Mouse (Mus musculus): Measurements from ENCODE around the gene Focad. TPM values are rescaled to one million over a fixed set of nuclear protein-coding genes. Genes with fewer than 3 reads are reported as not detected.

The Focad gene
- polyA plus RNA-seq, 1 experiment: 14.6 TPM

GRCm38 (mm10) chr4:88344468-88344867 lies 250.0 kb downstream of the Focad start:
- Histone ChIP-seq H3K27ac (ENCODE audit: control insufficient read depth, insufficient read depth, low read length) (no peak overlapping the region), H3K27me3 (ENCODE audit: control insufficient read depth, insufficient read depth, low read length) (no peaks in the 10 kb centered on the region), H3K4me3 (ENCODE audit: control insufficient read depth, insufficient read depth, low read length) (no peak overlapping the region), H3K4me1 (replicated peaks; ENCODE audit: control insufficient read depth, insufficient read depth, low read length) (no peaks in the 10 kb centered on the region), H3K36me3 (ENCODE audit: control insufficient read depth, insufficient read depth, low read length) (no peaks in the 10 kb centered on the region)
- DNase-seq: no peak
- TF ChIP-seq CTCF (IDR thresholded peaks at IDR 0.05; ENCODE audit: borderline replicate concordance, control insufficient read depth, extremely low read depth, insufficient read depth, low read length, poor library complexity) (no peak), POLR2A (IDR thresholded peaks at IDR 0.05; ENCODE audit: control insufficient read depth, extremely low read depth, insufficient read depth, low read length, poor library complexity) (no peak)
- 95% methylated on average over 11 of the region's 11 CpGs for WGBS

GRCm38 (mm10) chr4:88345065-88345464 lies 250.6 kb downstream of the Focad start:
- Histone ChIP-seq H3K36me3 (ENCODE audit: control insufficient read depth, insufficient read depth, low read length) (no peaks in the 10 kb centered on the region), H3K4me3 (ENCODE audit: control insufficient read depth, insufficient read depth, low read length) (no peak overlapping the region), H3K4me1 (replicated peaks; ENCODE audit: control insufficient read depth, insufficient read depth, low read length) (no peaks in the 10 kb centered on the region), H3K27ac (ENCODE audit: control insufficient read depth, insufficient read depth, low read length) (no peak overlapping the region), H3K27me3 (ENCODE audit: control insufficient read depth, insufficient read depth, low read length) (no peaks in the 10 kb centered on the region)
- 92% methylated on average over 4 of the region's 4 CpGs for WGBS
- DNase-seq: no peak
- TF ChIP-seq CTCF (IDR thresholded peaks at IDR 0.05; ENCODE audit: borderline replicate concordance, control insufficient read depth, extremely low read depth, insufficient read depth, low read length, poor library complexity): no peak
- no peak for TF ChIP-seq POLR2A (IDR thresholded peaks at IDR 0.05; ENCODE audit: control insufficient read depth, extremely low read depth, insufficient read depth, low read length, poor library complexity)

- Histone ChIP-seq H3K36me3 (ENCODE audit: control insufficient read depth, insufficient read depth, low read length) (no peaks in the 10 kb centered on the region), H3K4me1 (replicated peaks; ENCODE audit: control insufficient read depth, insufficient read depth, low read length) (no peaks in the 10 kb centered on the region), H3K4me3 (ENCODE audit: control insufficient read depth, insufficient read depth, low read length) (no peak overlapping the region), H3K27me3 (ENCODE audit: control insufficient read depth, insufficient read depth, low read length) (no peaks in the 10 kb centered on the region), H3K27ac (ENCODE audit: control insufficient read depth, insufficient read depth, low read length) (no peak overlapping the region)
- 96% methylated on average over 8 of the region's 8 CpGs for WGBS
- no peak for TF ChIP-seq CTCF (IDR thresholded peaks at IDR 0.05; ENCODE audit: borderline replicate concordance, control insufficient read depth, extremely low read depth, insufficient read depth, low read length, poor library complexity)
- TF ChIP-seq POLR2A (IDR thresholded peaks at IDR 0.05; ENCODE audit: control insufficient read depth, extremely low read depth, insufficient read depth, low read length, poor library complexity): no peak
- DNase-seq: no peak
These were observed 251.5 kb downstream of the Focad start for GRCm38 (mm10) chr4:88345938-88346337.

GRCm38 (mm10) chr4:88350910-88351309 lies 256.5 kb downstream of the Focad start:
- TF ChIP-seq POLR2A (IDR thresholded peaks at IDR 0.05; ENCODE audit: control insufficient read depth, extremely low read depth, insufficient read depth, low read length, poor library complexity): no peak
- no peak for TF ChIP-seq CTCF (IDR thresholded peaks at IDR 0.05; ENCODE audit: borderline replicate concordance, control insufficient read depth, extremely low read depth, insufficient read depth, low read length, poor library complexity)
- Histone ChIP-seq H3K27ac (ENCODE audit: control insufficient read depth, insufficient read depth, low read length) (no peak overlapping the region), H3K4me1 (replicated peaks; ENCODE audit: control insufficient read depth, insufficient read depth, low read length) (no peaks in the 10 kb centered on the region), H3K27me3 (ENCODE audit: control insufficient read depth, insufficient read depth, low read length) (no peaks in the 10 kb centered on the region), H3K4me3 (ENCODE audit: control insufficient read depth, insufficient read depth, low read length) (no peak overlapping the region), H3K36me3 (ENCODE audit: control insufficient read depth, insufficient read depth, low read length) (no peaks in the 10 kb centered on the region)
- peak; percentile 57 for DNase-seq
- 9% methylated on average over 4 of the region's 4 CpGs for WGBS

- WGBS: 65% methylated on average over 2 of the region's 2 CpGs
- peak; percentile 34 for DNase-seq
- Histone ChIP-seq H3K4me1 (replicated peaks; ENCODE audit: control insufficient read depth, insufficient read depth, low read length) (no peaks in the 10 kb centered on the region), H3K27ac (ENCODE audit: control insufficient read depth, insufficient read depth, low read length) (no peak overlapping the region), H3K4me3 (ENCODE audit: control insufficient read depth, insufficient read depth, low read length) (no peak overlapping the region), H3K36me3 (ENCODE audit: control insufficient read depth, insufficient read depth, low read length) (no peaks in the 10 kb centered on the region), H3K27me3 (ENCODE audit: control insufficient read depth, insufficient read depth, low read length) (no peaks in the 10 kb centered on the region)
- TF ChIP-seq POLR2A (IDR thresholded peaks at IDR 0.05; ENCODE audit: control insufficient read depth, extremely low read depth, insufficient read depth, low read length, poor library complexity) (no peak), CTCF (IDR thresholded peaks at IDR 0.05; ENCODE audit: borderline replicate concordance, control insufficient read depth, extremely low read depth, insufficient read depth, low read length, poor library complexity) (no peak)
These were observed 262.2 kb downstream of the Focad start for GRCm38 (mm10) chr4:88356652-88357051.

- WGBS: 94% methylated on average over 3 of the region's 3 CpGs
These were observed 263.0 kb downstream of the Focad start for GRCm38 (mm10) chr4:88357431-88357830.

GRCm38 (mm10) chr4:88369951-88370350 lies 275.5 kb downstream of the Focad start:
- no peaks in the 10 kb centered on the region for H3K36me3 ChIP-seq (ENCODE audit: control insufficient read depth, insufficient read depth, low read length)
- H3K27ac ChIP-seq (ENCODE audit: control insufficient read depth, insufficient read depth, low read length): no peak overlapping the region
- no peak for DNase-seq
- WGBS: 96% methylated on average over 6 of the region's 6 CpGs
- no peak for TF ChIP-seq POLR2A (IDR thresholded peaks at IDR 0.05; ENCODE audit: control insufficient read depth, extremely low read depth, insufficient read depth, low read length, poor library complexity)
- TF ChIP-seq CTCF (IDR thresholded peaks at IDR 0.05; ENCODE audit: borderline replicate concordance, control insufficient read depth, extremely low read depth, insufficient read depth, low read length, poor library complexity): no peak
- no peaks in the 10 kb centered on the region for H3K27me3 ChIP-seq (ENCODE audit: control insufficient read depth, insufficient read depth, low read length)
- no peaks in the 10 kb centered on the region for H3K4me1 ChIP-seq (replicated peaks; ENCODE audit: control insufficient read depth, insufficient read depth, low read length)
- H3K4me3 ChIP-seq (ENCODE audit: control insufficient read depth, insufficient read depth, low read length): no peak overlapping the region

More at GRCm38 (mm10) chr4:88357431-88357830, 263.0 kb downstream of the Focad start:
- DNase-seq: no peak
- H3K4me1 ChIP-seq (replicated peaks; ENCODE audit: control insufficient read depth, insufficient read depth, low read length): no peaks in the 10 kb centered on the region
- no peaks in the 10 kb centered on the region for H3K27me3 ChIP-seq (ENCODE audit: control insufficient read depth, insufficient read depth, low read length)
- H3K27ac ChIP-seq (ENCODE audit: control insufficient read depth, insufficient read depth, low read length): no peak overlapping the region
- H3K36me3 ChIP-seq (ENCODE audit: control insufficient read depth, insufficient read depth, low read length): no peaks in the 10 kb centered on the region
- H3K4me3 ChIP-seq (ENCODE audit: control insufficient read depth, insufficient read depth, low read length): no peak overlapping the region
- no peak for TF ChIP-seq CTCF (IDR thresholded peaks at IDR 0.05; ENCODE audit: borderline replicate concordance, control insufficient read depth, extremely low read depth, insufficient read depth, low read length, poor library complexity)
- no peak for TF ChIP-seq POLR2A (IDR thresholded peaks at IDR 0.05; ENCODE audit: control insufficient read depth, extremely low read depth, insufficient read depth, low read length, poor library complexity)
